Mouse (Mus musculus): ENCODE measurements around the gene Dnm3. TPM values are rescaled to one million over a fixed set of nuclear protein-coding genes. Genes with fewer than 3 reads are reported as not detected.

Gene Dnm3
- total RNA-seq, 2 experiments from 2014 or later = 4.7 to 6.1 TPM

DNA sequence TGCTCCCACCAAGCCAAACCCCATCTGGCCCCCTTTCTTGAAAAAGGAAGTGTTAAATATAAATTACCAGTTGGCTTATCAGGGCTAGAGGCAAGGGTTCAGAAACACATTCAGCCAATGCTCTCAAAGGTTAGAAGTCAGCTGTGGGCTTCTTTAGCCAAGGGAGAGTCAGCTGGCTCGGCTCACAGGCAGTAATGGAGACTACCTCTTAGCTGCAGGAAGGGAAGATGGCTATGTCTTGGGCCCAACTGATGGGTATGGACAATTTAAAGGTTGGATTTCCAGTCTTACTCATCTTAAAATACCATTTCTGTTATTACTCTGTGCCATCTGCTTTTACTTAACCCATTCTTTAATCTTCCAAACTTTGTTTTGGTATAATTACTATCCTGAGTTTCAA is 317.1 kb downstream of the Dnm3 start:
- no peak for DNase-seq

DNA sequence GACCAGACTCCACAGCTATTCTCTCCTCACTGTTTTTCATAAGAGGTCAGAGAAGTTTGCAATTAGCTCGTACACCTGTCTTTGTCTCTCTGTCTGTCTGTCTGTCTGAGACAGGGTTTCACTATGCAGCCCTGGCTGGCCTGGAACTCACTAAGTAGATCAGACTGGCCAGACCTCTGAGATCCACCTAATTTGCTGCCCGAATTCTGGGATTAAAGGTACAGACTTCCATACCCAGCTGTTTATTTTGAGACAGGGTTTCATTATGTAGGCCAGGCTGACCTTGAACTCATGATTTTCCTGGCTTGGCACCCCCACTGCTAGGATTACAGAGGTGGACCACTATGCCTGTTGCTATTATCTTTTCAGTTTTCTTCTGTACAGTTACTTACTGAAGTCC is 319.3 kb downstream of the Dnm3 start:
- DNase-seq = no peak

DNA sequence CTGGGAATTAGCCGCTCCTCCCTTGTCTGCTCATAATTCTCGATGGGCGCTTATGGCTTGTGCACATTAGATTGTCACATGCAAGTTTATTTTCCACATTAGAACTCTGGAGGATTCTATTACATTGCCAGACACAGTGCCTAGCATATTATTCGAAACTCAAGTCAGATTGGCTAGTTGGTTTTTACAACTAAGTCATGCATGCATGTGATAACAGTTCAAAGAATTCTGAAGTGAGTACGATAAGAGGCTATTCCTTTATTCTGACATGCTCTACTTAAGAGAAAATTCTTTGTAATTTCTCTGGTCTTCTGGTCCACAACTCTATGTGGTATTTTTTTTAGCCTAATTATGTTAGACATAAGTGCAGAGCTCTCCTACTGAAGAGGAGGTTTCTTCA is 320.2 kb downstream of the Dnm3 start:
- no peak for DNase-seq

DNA sequence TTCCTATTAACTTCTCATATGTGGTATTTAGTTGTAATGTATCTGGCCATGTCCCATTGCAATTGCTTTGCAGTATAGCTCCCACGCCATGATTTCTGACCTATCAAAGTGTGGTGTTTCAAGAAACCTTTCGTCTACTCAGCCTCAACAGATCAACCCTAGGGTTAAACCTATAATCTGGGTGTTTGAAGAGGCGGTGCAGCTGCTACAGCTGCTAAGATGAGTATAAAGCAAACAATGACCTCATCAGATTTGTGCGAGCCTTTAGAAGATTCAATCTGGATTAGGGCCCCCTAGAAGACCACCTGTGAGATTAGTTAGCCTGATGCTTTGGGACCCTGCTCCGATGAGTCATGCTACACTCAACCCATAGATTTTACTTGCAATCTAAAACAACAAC is 321.0 kb downstream of the Dnm3 start:
- no peak for DNase-seq

DNA sequence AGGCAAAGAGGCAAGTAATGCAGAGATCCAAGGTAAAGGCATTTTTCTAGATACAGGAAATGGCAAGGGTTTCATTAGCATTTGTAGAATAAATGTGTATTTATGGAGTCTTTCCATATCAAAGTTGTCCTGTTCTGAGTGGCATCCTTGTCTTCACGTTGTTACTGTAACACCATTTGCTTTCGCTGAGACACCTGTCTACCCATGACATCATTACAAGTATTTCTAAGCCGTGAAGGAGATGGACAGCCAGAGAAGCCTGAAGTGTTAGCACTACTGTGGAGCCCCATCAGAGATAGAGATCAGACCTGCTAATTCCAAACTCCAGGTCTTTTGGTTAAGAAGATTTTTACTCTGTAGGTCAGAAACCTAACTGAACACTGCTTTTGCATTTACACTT is 322.3 kb downstream of the Dnm3 start:
- DNase-seq = no peak

DNA sequence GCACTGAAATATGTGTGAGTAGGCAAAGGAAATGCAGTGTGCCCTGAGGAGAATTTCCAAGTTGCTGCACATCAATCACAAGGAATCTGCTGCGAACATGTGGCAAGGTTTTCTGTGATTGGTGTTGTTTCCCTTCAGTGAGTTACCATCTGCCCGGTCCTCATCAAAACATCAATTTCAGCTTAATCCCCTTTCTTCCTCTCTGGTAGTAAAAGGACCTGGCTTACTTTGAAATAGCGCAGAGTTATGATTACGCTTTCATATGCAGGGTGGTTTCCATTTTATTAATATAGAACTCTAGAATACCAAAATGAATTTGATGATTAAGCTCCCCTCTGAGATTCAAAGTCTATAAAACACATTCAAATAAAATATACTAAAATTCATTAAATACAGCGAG is 324.7 kb downstream of the Dnm3 start:
- DNase-seq = no peak

DNA sequence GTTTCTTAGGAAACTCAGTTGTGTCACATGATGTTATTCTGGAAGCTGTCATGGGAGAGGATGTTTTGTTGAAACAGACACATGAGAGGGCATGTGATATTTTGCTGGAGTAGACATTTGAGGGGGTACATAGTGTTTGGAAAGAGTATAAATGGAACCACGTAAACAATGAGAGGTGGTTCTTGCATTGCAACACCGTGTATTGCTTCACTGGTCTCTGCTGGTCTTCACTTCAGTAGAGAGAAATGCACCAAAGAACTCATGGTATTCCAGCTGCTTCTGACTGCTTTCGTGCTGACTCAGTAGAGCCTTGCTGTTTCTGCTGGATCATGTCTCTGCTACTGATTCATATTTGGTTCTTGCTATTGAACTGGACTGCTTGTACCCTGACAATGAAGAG is 328.1 kb downstream of the Dnm3 start:
- DNase-seq = no peak

DNA sequence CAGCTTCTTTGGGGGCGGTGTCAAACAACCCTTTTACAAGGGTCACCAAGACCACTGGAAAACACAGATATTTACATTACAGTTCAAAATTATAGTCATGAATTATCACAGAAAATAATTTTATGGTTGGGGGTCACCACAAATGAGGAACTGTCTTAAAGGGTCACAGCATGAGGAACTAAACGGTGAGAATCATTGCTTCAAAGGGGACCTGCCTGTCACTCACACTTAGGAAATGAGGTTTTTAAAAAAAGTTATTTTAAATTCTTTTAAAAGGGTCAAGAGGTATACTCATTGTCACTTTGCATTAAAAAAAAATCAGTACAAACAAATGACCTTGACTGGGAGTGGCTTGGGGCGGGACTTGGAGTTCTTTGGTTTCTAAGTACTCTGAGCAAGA is 330.3 kb downstream of the Dnm3 start:
- DNase-seq = no peak

DNA sequence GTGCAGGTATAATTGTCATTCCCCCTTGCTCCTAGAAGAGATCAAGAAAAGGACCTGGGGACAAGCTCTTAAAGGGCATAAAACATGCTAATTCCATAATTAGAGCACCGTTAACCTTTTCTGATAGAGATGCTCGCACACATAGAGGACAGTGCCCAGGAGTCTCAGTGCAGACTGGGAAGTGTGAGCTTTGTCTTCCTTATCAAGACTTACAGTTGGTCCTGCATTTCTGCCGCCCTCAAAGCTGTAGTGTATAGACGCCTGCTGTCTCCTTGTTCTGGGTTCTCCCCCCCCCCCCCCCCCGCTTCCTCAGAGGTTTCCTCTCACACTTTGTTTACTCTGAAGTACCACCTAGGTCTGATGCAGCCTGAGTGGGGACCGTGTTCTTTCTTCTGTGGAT is 332.1 kb downstream of the Dnm3 start:
- no peak for DNase-seq

DNA sequence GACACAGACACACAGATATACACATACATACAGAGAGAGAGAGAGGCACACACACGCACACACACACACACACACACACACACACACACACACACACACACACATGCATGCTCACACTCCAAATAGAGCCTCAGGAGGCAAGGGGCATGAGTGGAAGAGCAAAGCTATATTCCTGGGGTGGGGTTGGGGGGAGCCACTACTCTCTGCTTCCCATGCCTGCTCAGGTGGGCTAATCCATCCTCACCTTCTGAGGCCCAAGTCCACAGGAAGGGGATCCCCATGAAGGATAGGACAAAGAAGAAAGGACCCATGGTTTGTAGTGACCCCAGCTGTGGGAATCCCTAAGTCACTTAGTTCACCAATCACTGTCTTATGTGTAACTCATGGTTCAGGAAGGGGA is 332.8 kb downstream of the Dnm3 start:
- no peak for DNase-seq

DNA sequence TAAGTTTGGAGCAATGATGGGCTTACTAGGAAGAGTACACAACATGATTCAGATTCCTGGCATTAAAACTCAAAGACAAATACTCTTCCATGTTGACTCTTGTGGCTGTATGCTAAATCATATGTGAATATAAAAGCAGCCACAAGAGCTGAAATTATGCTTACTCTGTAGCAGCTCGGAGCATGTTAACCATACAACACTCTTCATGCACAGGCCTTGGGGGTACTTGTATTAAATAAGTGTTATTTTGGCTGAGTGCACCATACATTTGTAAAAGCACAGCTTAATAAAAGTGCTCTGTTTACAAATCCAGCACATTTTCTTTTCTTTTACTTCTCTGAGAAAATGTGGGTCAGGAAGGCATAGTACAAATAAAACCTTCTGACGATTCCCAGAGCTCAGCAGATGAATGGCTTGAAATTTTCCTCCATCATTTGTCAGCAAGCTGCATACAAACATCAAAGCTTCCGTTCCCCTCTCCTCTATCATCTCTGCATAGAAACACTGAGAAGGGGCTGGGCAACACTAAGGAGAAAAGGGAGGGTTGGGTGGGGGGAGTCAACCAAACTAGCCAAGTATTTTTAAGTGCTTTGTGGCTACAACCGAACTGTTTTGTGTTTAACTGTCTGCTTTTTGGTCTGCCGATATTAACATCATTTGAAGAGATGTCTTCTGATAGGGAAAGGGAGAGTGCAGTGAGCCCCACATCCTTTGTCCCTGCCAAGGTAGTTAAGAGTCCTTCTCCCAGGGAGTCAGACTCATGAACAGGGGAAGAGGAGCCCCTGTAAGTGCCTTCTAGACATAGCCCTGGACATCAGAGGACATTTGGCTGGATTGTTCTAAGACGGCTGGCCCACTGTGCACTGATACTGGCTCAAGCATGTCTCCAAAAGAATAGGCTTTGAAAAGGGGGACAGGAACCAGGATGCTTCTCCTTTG is 333.6 kb downstream of the Dnm3 start:
- no peak for DNase-seq

DNA sequence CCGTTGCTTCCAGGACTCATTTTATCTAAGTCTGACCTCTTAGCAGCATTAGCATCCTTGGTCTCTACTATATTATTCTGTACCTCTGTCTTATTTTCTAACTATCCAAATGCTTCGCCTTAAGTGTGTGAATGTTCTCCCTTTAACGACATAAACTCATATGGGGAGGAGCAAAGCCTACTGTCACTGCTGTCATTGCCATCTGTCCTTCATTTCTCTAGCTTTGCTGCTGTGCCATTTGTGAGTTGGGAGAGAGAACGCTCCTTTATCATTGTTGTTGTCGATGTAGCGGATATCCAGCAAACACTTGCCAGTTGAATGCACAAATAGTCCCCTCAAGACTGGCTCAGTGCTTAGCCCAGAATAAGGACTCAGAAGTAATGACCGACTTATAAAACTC is 335.5 kb downstream of the Dnm3 start:
- no peak for DNase-seq

DNA sequence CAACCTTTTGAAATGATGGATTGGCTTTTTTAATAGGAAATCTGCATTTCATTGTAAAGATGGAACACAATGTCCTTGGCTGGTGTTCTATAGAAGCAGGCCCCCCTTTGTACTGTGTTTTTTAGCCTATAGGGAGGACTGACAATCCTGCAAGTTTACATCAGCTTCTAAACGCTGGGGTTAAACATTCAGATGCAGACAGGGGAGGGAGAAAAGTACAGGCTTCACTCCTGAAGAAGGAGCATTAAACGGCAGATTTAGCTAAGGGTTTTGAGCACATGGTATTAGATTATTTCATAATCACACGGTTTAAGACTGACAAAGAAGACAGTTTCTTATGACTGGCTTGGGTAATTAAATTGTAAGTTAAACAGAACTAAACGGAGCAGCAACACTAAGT is 341.5 kb downstream of the Dnm3 start:
- no peak for DNase-seq

DNA sequence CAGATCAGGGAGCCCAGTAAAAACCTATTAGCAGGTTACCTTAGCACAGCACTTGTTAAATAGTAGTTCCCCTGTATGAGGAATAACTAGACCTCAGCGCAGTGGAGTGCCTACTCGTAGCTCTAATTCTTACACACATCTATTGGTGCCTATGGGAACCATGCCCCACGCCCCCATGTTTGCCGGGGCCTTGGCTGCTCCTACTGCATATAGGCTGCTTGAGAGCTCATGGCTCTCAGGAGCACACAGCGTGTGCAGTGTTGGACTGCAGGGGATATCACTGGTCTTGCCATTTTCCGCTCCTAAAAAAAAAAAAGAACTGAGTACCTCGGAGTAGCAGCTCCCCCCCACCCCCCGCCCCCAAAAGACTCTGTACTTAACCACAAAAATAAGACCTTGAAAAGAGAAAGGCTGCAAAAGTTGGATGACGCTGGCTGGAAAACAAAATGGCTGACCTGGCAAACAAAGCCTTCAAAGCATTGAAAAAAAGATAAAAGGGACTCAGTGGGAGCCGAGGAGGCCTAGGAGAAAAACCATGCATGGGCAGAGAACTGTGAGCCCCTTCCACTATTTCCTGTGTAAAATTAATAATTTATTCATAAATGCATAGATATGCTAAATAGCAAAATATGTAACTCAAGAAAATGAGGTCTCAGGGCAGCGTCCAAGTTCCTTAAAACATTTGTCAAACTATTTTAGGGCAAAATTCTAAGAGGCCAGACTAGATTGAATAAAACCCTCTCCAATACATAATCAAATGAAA is 342.2 kb downstream of the Dnm3 start:
- DNase-seq = no peak

DNA sequence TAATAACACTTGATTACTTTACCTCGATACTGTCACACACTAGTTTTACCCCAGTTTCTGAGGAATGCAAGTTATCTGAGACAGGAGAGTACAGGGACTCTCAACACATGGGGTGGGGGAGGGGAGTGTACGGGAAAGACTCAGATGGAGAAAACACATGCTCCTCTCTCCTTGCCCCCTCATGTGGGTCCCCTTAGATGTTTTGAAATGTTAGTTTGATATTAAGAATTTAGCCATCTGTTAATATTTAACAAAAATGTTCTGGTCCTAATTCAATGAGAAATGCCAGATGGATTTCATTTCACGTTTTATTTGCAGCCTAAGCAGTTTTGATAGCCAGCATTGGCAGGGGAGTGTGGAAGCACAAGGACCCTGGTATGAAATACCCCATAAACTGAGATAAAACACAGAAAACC is 343.2 kb downstream of the Dnm3 start:
- DNase-seq = no peak

DNA sequence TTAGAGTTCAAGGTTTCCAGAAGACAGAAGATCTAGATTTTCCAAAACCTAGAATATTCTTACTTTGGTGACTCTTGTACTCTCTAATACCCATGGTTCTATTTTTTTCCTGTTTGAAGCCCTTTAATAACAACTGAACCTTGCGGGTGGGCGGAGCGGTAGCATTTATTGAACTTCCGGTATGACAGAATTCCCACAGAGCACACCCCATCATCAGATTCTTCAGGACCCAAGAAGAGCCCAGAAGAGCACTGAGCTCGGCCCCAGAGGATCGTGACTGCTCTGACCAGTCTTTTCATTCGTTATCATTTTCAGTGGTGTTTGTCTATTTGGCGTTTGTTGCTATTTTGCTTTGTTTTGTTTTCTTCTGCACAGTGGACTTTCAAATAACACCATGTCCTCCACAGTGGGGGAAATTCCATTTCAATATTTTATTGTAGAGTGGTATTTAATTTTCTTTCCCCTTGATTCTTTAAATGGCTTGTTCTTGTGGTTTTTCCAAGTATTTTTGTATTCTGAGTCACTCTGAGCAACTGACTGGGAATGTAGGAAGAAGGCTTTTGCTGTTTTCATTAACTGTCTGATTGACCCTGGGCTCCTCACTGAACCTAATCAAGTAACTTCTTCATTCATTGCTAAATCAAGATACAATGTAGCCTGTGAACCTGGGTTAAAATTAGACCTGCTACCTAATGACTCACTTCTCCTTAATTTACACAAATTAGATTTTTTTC is 344.8 kb downstream of the Dnm3 start:
- peak; percentile 16 to 18 for DNase-seq

DNA sequence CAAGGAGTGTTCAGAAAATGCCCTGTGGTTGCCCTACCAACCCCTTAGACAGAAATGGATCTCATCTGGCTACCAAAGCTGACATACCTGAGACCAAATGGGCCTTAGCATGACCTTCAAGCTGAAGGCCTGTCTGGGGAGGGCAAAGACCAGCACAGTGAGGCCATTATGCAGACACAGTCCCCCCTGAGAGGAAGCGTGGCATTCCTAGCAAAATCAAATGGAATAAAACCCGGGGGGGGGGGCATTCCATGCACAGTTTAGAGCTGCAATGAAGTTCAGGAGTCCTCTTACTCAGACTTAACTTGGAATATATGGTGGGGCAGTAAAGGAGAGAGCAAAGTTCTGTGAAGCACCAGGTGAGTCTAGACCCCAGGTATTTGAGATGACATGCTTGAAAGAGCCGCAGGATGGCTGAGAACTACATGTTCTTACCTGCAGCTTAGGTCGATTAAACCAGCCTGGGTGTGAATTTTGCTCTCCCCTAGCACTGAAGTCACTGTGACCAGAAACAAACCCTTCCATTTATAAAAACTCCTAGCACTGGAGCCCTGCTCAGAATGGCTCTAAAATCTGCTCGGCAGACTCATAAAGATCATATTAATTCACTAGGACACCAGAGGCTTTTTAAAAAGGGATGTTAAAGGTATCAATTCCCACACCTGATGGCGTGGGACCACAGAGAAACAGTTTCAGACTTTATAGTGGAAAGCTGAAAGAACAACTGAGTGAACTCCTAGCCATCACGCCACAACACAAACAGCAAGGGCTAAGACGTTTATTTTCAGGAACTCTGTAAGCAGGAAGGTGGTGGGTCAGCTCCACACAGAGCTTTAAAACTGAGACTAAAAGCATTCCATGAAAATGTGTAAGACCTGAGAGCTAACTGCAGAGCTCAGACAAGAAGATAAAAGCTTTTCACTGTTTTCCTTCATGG is 350.7 kb downstream of the Dnm3 start:
- no peak for DNase-seq

DNA sequence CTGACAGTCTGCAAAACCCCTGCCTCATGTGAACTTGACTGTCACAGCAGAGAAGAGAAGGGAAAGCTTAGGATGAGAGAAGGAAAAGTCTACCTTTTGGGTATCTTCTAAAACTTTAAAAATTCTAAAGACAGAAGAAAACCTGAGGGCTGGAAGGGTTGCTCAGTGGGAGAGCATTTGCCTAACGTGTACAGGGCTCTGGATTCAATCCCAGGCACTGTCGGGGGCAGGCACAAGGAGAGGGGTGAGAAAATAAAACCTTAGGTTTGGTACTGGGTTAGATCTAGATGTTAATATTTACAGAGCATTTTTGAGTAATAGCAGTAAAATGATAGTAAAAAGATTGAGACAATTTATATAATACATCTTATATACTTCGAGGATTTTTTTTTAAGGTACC is 353.4 kb downstream of the Dnm3 start:
- no peak for DNase-seq

DNA sequence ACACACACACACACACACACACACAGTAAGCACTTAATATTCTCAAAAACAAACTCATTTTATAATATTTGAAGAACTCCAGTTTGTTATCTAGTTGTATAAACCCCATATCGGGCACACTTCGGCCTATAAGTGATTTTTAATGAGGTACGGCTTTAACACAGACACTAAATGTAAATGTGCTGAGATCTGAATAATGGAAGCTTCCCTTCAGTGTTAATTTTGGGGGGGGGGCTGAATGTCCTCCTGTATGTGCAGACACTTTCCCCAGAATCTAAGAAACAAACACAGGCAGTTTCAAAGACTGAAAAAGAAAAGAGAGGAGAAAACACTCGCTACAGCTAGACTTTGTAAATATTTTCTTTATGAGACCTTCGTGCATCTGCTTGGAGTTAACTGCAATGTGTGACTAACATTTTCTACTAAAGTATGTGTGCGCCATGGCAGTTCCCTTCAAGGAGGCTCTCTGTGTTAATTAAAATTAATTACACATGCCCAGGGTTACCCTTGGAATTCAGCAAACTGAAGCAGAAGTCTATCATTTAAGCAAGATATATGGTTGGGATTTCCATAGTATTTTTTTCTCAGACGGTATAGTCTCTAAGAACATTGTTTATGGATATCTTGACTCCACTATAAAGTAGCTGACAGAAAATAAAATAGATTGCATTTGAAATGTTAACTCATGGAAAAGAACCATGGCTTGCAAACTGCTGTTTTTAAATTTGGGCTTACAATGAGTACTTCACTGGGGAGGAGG is 356.2 kb downstream of the Dnm3 start:
- no peak for DNase-seq

DNA sequence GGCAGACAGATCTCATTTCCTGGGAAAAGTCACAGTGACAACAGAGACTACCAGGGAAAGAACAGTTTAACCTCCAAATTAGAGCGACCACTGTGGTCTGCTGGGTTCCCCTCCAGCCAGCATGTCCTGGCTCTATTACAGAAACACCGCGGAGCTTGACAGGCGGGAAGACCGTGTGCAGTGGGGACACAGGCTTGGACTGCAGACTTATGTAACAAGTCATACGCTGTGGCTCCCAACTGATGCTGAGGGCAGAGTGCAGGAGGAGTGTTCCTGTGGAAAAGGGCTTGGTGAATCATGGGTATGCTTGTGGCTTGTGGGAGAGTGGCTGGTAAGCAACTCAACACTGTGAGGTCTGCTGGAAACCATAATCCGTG is 368.4 kb downstream of the Dnm3 start:
- peak; percentile 26 to 31 for DNase-seq

All from heart, adult 18-20 months (tissue).